Mouse (Mus musculus) heart, embryonic 13.5 days (tissue): ENCODE results near the gene Olfr625-ps1. TPM values are rescaled to one million over a fixed set of nuclear protein-coding genes. Genes with fewer than 3 reads are reported as not detected.
"Not testable (repeated sequence)": the region's sequence is repeated elsewhere in the genome, so short reads cannot be mapped to it uniquely, and the experiment has no call there.

Source experiments
- ATAC-seq: fragments of 200-750 bp; cut with Nextera tagmentation; 2 replicates; pipeline ENCODE4 v1.8.0; 2017; ENCODE audit warnings: moderate TSS enrichment; ENCODE audit not compliant: insufficient number of reproducible peaks, low FRiP score, low TSS enrichment; ENCODE audit errors: extremely low read depth
- H3K27ac ChIP-seq: fragments of 300-500 bp; sonication (generic); replicated peaks from 2 replicates; pipeline ENCODE4 v1.5.1; 2015; ENCODE audit warnings: moderate library complexity, mild to moderate bottlenecking, inconsistent platforms
- H3K27me3 ChIP-seq: fragments of 300-500 bp; sonication (generic); replicated peaks from 2 replicates; pipeline ENCODE4 v1.6.1; 2015; ENCODE audit warnings: mild to moderate bottlenecking, inconsistent platforms
- H3K36me3 ChIP-seq: fragments of 300-500 bp; sonication (generic); 2 replicates; pipeline ENCODE4 v1.6.1; 2015; ENCODE audit warnings: mild to moderate bottlenecking, inconsistent platforms
- H3K4me1 ChIP-seq: fragments of 300-500 bp; sonication (generic); 2 replicates; pipeline ENCODE4 v1.6.1; 2015; ENCODE audit warnings: inconsistent platforms
- H3K4me2 ChIP-seq: fragments of 300-500 bp; sonication (generic); 2 replicates; pipeline ENCODE4 v1.6.1; 2015; ENCODE audit warnings: inconsistent platforms, mild to moderate bottlenecking, moderate library complexity
- H3K4me3 ChIP-seq: fragments of 300-500 bp; sonication (generic); 2 replicates; pipeline ENCODE4 v1.5.1; 2015; ENCODE audit warnings: moderate library complexity, mild to moderate bottlenecking, inconsistent platforms
- H3K9ac ChIP-seq: fragments of 300-500 bp; sonication (generic); 2 replicates; pipeline ENCODE4 v1.6.1; 2015; ENCODE audit warnings: inconsistent platforms, mild to moderate bottlenecking, moderate library complexity
- H3K9me3 ChIP-seq: fragments of 300-500 bp; sonication (generic); 2 replicates; pipeline ENCODE4 v1.6.1; 2016; ENCODE audit warnings: inconsistent platforms
- WGBS: fragments of 180-500 bp; shearing (Covaris S2); methylation state at CpG from one replicate; pipeline ENCODE4 v1.1.7; 2015; ENCODE audit warnings: mixed read lengths; 5-methylcytosine and 5-hydroxymethylcytosine counted together
- polyA plus RNA-seq: library from polyadenylated mRNA; unstranded; fragments of >200 nt; fragmentation: Nextera tagmentation; extraction: Ambion mirVana; gene quantifications from 2 replicates; pipeline ENCODE4 v1.2.1, GENCODE M21; 2015

Gene Olfr625-ps1
- polyA plus RNA-seq: not detected in 2 replicates

DNA sequence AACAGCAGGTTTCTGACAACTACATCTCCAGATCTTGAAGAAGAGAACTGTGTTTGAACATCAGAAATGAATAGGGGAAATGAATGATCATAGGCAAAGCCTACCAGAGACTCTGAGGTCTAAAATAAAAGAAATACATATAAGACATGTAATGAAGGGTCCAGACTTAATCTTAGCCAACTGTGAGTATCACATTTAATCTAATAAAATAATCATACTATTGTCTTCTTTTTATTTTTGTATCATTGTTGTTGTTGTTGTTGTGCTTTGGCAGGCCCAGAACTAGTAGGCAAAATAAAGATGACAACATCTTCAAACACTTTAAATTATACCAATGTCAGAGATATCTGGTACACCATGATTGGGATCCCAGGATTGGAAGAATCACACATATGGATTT lies at the start of gene Olfr625-ps1:
Olfr625-ps1 (plus strand) TSS at position 301 of the 400 bp plus-strand sequence.
- H3K27me3 ChIP-seq: no peaks in the 10 kb centered on the region
- no peaks in the 10 kb centered on the region for H3K36me3 ChIP-seq
- no peak for ATAC-seq

DNA sequence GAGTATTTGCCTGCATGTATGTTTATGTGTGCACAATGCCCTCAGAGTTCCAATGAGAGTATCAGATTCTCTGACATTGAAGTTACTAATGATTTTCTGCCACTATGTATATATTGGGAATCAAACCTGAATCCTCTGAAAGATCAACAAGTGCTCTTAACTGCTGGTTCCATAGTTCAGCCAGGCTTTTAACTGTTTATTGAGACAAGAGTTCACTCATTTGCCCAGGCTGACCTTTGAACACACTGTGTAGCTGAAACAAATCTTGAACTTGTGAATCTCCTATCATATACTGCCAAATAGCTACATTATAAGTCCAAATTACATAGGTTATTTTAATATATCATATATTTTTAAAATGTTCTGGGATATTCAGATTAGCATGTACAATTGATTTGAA lies 45.7 kb upstream of the Olfr625-ps1 start:
- no peak for ATAC-seq
- no peak overlapping the region for H3K9ac ChIP-seq
- H3K9me3 ChIP-seq: no peaks in the 10 kb centered on the region
- H3K27ac ChIP-seq: no peak overlapping the region
- no peaks in the 10 kb centered on the region for H3K36me3 ChIP-seq
- no peak overlapping the region for H3K4me2 ChIP-seq
- no peaks in the 10 kb centered on the region for H3K27me3 ChIP-seq
- no peaks in the 10 kb centered on the region for H3K4me1 ChIP-seq
- H3K4me3 ChIP-seq: no peak overlapping the region

More for the DNA sequence above, at the start of gene Olfr625-ps1:
- Histone ChIP-seq H3K4me3 (no peak within 1 kb of the TSS), H3K9ac (no peak within 1 kb of the TSS), H3K9me3 (no peaks in the 10 kb centered on the region), H3K27ac (no peak within 1 kb of the TSS), H3K4me2 (no peak within 1 kb of the TSS), H3K4me1 (no peaks in the 10 kb centered on the region)

DNA sequence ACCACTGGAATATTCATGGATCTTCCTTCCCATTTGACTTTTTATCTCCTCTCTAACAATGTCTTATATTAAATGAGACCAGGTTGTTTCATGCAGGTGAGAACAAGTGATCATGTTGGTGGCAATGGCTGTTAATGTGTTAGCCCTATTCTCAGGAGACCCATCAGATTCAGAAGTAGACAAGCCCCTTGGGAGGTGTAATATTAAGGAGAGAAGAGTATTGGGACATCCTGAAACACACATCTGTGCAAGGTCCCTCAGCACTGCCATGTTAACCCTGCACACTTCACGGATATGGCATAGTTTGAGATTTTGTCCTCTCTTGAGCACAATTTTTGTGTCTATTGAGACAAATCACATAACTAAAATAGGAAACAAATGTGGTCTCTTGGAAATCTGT lies 39.9 kb upstream of the Olfr625-ps1 start, which contains the start of gene Olfr622:
Olfr622 (minus strand) TSS at position 101 of the 400 bp plus-strand sequence.
- no peaks in the 10 kb centered on the region for H3K9me3 ChIP-seq
- H3K4me3 ChIP-seq: no peak within 1 kb of the TSS
- H3K27ac ChIP-seq: no peak within 1 kb of the TSS
- ATAC-seq: no peak
- no peak within 1 kb of the TSS for H3K9ac ChIP-seq
- no peaks in the 10 kb centered on the region for H3K4me1 ChIP-seq
- WGBS: 65% methylated on average over 1 of the region's 1 CpGs
- H3K36me3 ChIP-seq: no peaks in the 10 kb centered on the region
- H3K27me3 ChIP-seq: no peaks in the 10 kb centered on the region
- H3K4me2 ChIP-seq: no peak within 1 kb of the TSS

DNA sequence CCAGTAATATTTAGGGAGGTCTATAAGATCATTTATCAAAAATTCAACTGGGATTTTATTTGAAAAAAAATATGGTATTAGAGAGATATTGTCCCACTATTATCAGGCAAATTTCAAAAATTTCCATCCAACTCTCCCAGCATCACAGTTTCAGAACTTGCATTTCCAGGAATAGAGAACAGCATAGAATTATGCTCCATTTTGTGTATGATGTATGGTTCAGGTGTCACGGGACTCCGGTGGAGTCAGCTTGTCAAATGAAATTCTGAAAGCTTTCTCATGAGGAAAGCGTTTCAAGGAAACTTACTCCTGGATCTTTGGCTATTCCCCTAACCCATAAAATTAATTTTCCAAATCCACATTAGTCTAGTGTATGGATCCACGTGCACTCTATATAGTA lies 38.5 kb upstream of the Olfr625-ps1 start:
- Histone ChIP-seq H3K27me3 (no peaks in the 10 kb centered on the region), H3K4me3 (no peak overlapping the region), H3K27ac (no peak overlapping the region), H3K4me1 (no peaks in the 10 kb centered on the region), H3K36me3 (no peaks in the 10 kb centered on the region), H3K4me2 (no peak overlapping the region), H3K9ac (no peak overlapping the region), H3K9me3 (no peaks in the 10 kb centered on the region)
- ATAC-seq: no peak
- 83% methylated on average over 4 of the region's 4 CpGs for WGBS

DNA sequence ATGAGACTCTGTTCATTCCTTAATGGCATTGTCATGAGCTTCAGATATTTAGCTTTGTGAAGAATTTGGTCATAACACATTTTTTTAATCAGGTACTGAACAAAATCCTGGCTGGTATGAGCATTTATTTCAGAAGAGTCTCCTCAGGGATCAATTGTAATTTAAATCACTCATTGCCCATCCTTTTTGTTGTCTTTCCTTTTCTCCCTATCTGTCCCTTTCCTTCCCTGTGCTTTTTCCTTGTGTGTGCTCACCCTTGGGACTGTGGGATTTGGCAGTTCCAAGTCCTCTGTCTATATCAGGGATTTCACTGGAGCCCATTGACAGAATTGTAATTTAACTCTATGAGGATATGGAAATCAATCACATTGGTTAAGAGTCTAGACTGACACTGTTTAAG lies 18.9 kb upstream of the Olfr625-ps1 start, which contains the start of gene Olfr623:
Olfr623 (minus strand) TSS at position 101 of the 400 bp plus-strand sequence.
- no peaks in the 10 kb centered on the region for H3K36me3 ChIP-seq

DNA sequence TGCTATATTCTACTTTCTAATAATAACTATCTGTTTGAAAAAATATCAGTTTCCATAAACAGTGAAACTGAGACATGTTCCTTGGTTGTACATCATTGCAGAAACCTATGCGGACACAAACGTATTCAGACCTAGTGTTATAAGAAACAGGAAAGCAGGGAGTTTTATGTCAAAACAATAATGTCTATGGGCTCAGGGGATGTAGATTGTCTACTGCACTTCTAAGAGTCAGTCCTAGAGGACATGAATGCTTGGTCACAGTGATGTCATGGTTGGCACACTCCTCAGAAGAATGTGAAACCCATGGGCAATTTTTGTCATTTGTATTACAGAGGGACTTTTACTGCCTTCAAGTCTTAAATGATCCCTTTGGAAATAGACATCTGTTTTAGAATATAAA lies 11.4 kb upstream of the Olfr625-ps1 start, which contains the start of gene Olfr624:
Olfr624 (minus strand) TSS at position 101 of the 400 bp plus-strand sequence.
- 82% methylated on average over 2 of the region's 2 CpGs for WGBS
- Histone ChIP-seq H3K9ac (no peak within 1 kb of the TSS), H3K4me1 (no peaks in the 10 kb centered on the region), H3K27ac (no peak within 1 kb of the TSS), H3K4me3 (no peak within 1 kb of the TSS), H3K9me3 (no peaks in the 10 kb centered on the region), H3K36me3 (no peaks in the 10 kb centered on the region), H3K27me3 (no peaks in the 10 kb centered on the region), H3K4me2 (no peak within 1 kb of the TSS)
- ATAC-seq: no peak

More for the DNA sequence above, 18.9 kb upstream of the Olfr625-ps1 start, which contains the start of gene Olfr623:
- Histone ChIP-seq H3K9me3 (no peaks in the 10 kb centered on the region), H3K9ac (no peak within 1 kb of the TSS), H3K4me3 (no peak within 1 kb of the TSS), H3K27me3 (no peaks in the 10 kb centered on the region), H3K27ac (no peak within 1 kb of the TSS), H3K4me2 (no peak within 1 kb of the TSS), H3K4me1 (no peaks in the 10 kb centered on the region)
- ATAC-seq: no peak

DNA sequence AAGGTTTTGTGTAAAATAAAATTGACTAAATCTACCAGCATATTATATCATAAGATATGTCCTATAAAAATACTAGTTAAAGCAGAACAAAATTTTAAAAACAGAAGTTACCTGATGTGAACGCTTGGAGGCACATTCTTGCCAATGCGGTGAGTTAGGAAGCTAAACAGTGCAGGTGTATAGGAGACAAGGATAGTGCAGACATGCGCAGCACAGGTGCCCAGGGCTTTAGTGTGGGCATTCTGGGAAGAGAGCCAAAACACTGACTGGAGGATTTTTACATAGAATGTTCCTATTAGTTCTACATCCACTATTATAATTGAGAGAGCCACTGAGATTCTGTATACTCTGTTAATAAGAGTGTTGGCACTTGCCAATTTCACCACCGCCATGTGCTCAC lies 16.9 kb downstream of the Olfr625-ps1 start:
- Histone ChIP-seq H3K9ac (no peak overlapping the region), H3K27ac (no peak overlapping the region), H3K36me3 (no peaks in the 10 kb centered on the region), H3K4me3 (no peak overlapping the region), H3K27me3 (no peaks in the 10 kb centered on the region), H3K9me3 (no peaks in the 10 kb centered on the region), H3K4me2 (no peak overlapping the region), H3K4me1 (no peaks in the 10 kb centered on the region)
- 82% methylated on average over 4 of the region's 4 CpGs for WGBS
- ATAC-seq: no peak; the same call in 1 of the 2 replicates

DNA sequence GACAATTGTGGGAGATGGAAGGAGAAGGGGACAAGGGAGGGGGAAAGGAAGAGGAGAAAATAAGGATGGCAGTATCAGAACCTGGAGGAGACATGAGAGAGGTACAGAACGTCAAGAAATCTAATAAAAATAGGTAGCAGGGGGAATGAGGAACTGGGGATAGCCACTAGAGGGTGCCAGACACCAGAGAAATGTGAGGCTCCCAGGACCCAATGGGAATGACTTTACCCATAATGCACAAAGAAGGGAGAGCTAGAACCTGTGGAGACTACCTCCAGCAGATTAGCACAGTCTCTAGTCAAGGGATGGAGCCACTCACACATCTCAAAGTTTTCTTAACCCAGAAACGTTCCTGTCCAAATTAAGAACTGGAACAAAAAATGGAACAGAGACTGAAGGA lies 29.5 kb downstream of the Olfr625-ps1 start:
- WGBS: 26% methylated on average over 2 of the region's 2 CpGs
- no peak for ATAC-seq
- H3K9ac ChIP-seq: no peak overlapping the region
- H3K36me3 ChIP-seq: no peaks in the 10 kb centered on the region
- H3K9me3 ChIP-seq: no peaks in the 10 kb centered on the region
- H3K27ac ChIP-seq: no peak overlapping the region
- H3K4me3 ChIP-seq: no peak overlapping the region
- H3K27me3 ChIP-seq: no peaks in the 10 kb centered on the region
- no peak overlapping the region for H3K4me2 ChIP-seq
- H3K4me1 ChIP-seq: no peaks in the 10 kb centered on the region

DNA sequence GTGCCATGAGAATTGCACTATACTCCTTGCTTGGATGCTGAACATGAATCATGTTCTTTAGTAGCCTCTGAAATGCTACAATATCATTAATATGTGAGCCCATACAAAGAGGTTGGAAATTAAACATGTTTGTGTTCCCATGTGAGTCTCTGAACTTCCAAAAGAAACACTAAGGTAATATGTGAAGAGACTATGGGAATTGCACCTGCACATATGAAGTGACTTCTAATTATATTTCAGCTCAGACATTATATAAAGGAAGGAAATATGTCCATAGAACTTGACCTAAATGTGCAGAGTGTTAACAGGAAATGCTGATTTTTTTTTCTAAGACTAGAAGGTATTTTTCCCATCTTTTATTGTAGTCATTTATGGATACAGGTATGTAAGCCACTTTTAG lies 31.9 kb downstream of the Olfr625-ps1 start, which contains the start of gene Olfr243:
Olfr243 (plus strand) TSS at position 301 of the 400 bp plus-strand sequence.
- Histone ChIP-seq H3K36me3 (no peaks in the 10 kb centered on the region), H3K4me2 (no peak within 1 kb of the TSS), H3K27me3 (no peaks in the 10 kb centered on the region), H3K4me3 (no peak within 1 kb of the TSS), H3K9me3 (0 out of 2 replicates have a peak, but pooled peaks cover 4% of the 10 kb centered on the region), H3K9ac (no peak within 1 kb of the TSS), H3K4me1 (no peaks in the 10 kb centered on the region), H3K27ac (no peak within 1 kb of the TSS)
- ATAC-seq: no peak

DNA sequence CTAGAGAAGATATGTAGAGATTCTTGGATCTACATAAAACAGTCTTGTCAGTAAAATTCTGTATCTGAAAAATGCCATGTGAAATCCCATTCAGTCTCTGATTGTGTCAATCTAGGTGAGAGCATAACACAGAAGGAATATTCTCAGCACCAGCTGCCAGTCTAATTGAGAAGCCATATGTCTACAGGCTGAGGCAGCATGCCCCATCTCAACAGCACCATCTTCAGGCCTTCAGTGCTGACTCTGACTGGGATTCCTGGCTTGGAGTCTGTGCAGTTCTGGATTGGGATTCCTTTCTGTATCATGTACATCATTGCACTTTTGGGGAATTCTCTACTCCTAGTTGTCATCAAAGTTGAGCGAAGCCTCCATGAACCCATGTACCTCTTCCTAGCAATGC lies 33.9 kb downstream of the Olfr625-ps1 start:
- H3K4me1 ChIP-seq, ATAC-seq, H3K36me3 ChIP-seq, H3K9me3 ChIP-seq, H3K9ac ChIP-seq, H3K4me2 ChIP-seq, H3K4me3 ChIP-seq, H3K27me3 ChIP-seq, H3K27ac ChIP-seq: not testable (repeated sequence)
- 88% methylated on average over 1 of the region's 1 CpGs for WGBS

DNA sequence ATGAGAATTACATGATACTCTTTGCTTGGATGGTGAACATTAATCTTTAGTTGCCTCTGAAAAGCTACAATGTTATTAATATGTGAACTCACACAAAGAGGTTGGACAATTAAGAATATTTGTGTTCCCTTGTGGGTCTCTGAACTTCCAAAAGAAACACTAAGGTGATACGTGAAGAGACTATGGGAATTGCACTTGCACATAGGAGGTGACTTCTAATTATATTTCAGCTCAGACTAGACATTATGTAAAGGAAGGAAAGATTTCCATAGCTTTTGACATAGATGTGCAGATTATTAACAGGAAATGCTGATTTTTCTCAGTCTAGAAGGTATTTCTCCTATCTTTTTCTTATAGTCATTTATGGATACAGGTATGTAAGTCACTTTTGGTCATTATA lies 47.6 kb downstream of the Olfr625-ps1 start, which contains the start of gene Olfr628:
Olfr628 (plus strand) TSS at position 301 of the 400 bp plus-strand sequence.
- WGBS: 83% methylated on average over 1 of the region's 1 CpGs
- Histone ChIP-seq H3K4me3 (no peak within 1 kb of the TSS), H3K36me3 (no peaks in the 10 kb centered on the region), H3K27me3 (no peaks in the 10 kb centered on the region), H3K4me2 (no peak within 1 kb of the TSS), H3K27ac (no peak within 1 kb of the TSS), H3K9ac (no peak within 1 kb of the TSS), H3K9me3 (no peaks in the 10 kb centered on the region), H3K4me1 (no peaks in the 10 kb centered on the region)
- ATAC-seq: no peak
